Mouse (Mus musculus): ENCODE data around the gene Wdr64. TPM values are rescaled to one million over a fixed set of nuclear protein-coding genes. Genes with fewer than 3 reads are reported as not detected.

The Wdr64 gene
- polyA plus RNA-seq, 1 experiment from 2014 or later: not detected

GRCm38 (mm10) chr1:175707599-175707998, 9.2 kb downstream of the Wdr64 start:
- Histone ChIP-seq H3K9ac (replicated peaks; ENCODE audit: low read depth, low read length) (no peak overlapping the region), H3K27ac (ENCODE audit: low read length) (no peak overlapping the region), H3K4me2 (ENCODE audit: low read length) (no peak overlapping the region), H3K27me3 (replicated peaks; ENCODE audit: control insufficient read depth, insufficient read depth, low read length) (no peaks in the 10 kb centered on the region), H3K4me3 (replicated peaks; ENCODE audit: low read length) (no peak overlapping the region), H3K4me1 (replicated peaks; ENCODE audit: control insufficient read depth, insufficient read depth, low read length) (no peaks in the 10 kb centered on the region), H3K36me3 (ENCODE audit: control insufficient read depth, insufficient read depth) (no peaks in the 10 kb centered on the region), H3K9me3 (ENCODE audit: control insufficient read depth, low read length) (no peaks in the 10 kb centered on the region)
- WGBS: 77% methylated on average over 5 of the region's 5 CpGs
- ATAC-seq: no peak

- no peak overlapping the region for H3K4me3 ChIP-seq (replicated peaks; ENCODE audit: low read length)
- no peak overlapping the region for H3K4me2 ChIP-seq (ENCODE audit: low read length)
- H3K9me3 ChIP-seq (ENCODE audit: control insufficient read depth, low read length): no peaks in the 10 kb centered on the region
- H3K27ac ChIP-seq (ENCODE audit: low read length): no peak overlapping the region
- no peaks in the 10 kb centered on the region for H3K36me3 ChIP-seq (ENCODE audit: control insufficient read depth, insufficient read depth)
- no peaks in the 10 kb centered on the region for H3K27me3 ChIP-seq (replicated peaks; ENCODE audit: control insufficient read depth, insufficient read depth, low read length)
- ATAC-seq: no peak
- H3K4me1 ChIP-seq (replicated peaks; ENCODE audit: control insufficient read depth, insufficient read depth, low read length): no peaks in the 10 kb centered on the region
- no peak overlapping the region for H3K9ac ChIP-seq (replicated peaks; ENCODE audit: low read depth, low read length)
Observed at GRCm38 (mm10) chr1:175708013-175708412, 9.6 kb downstream of the Wdr64 start.

- no peak overlapping the region for H3K4me2 ChIP-seq (ENCODE audit: low read length)
- WGBS: 74% methylated on average over 11 of the region's 11 CpGs
- no peak overlapping the region for H3K9ac ChIP-seq (replicated peaks; ENCODE audit: low read depth, low read length)
- H3K36me3 ChIP-seq (ENCODE audit: control insufficient read depth, insufficient read depth): no peaks in the 10 kb centered on the region
- ATAC-seq: no peak
- H3K9me3 ChIP-seq (ENCODE audit: control insufficient read depth, low read length): no peaks in the 10 kb centered on the region
- no peaks in the 10 kb centered on the region for H3K27me3 ChIP-seq (replicated peaks; ENCODE audit: control insufficient read depth, insufficient read depth, low read length)
- no peaks in the 10 kb centered on the region for H3K4me1 ChIP-seq (replicated peaks; ENCODE audit: control insufficient read depth, insufficient read depth, low read length)
- no peak overlapping the region for H3K27ac ChIP-seq (ENCODE audit: low read length)
- no peak overlapping the region for H3K4me3 ChIP-seq (replicated peaks; ENCODE audit: low read length)
Observed at GRCm38 (mm10) chr1:175712338-175712909, 14.0 kb downstream of the Wdr64 start.

- ATAC-seq: no peak
- 92% methylated on average over 9 of the region's 9 CpGs for WGBS
- Histone ChIP-seq H3K9me3 (ENCODE audit: control insufficient read depth, low read length) (no peaks in the 10 kb centered on the region), H3K36me3 (ENCODE audit: control insufficient read depth, insufficient read depth) (no peaks in the 10 kb centered on the region), H3K4me3 (replicated peaks; ENCODE audit: low read length) (no peak overlapping the region), H3K27ac (ENCODE audit: low read length) (no peak overlapping the region), H3K27me3 (replicated peaks; ENCODE audit: control insufficient read depth, insufficient read depth, low read length) (no peaks in the 10 kb centered on the region), H3K9ac (replicated peaks; ENCODE audit: low read depth, low read length) (no peak overlapping the region), H3K4me1 (replicated peaks; ENCODE audit: control insufficient read depth, insufficient read depth, low read length) (no peaks in the 10 kb centered on the region), H3K4me2 (ENCODE audit: low read length) (no peak overlapping the region)
Observed at GRCm38 (mm10) chr1:175716832-175717231, 18.4 kb downstream of the Wdr64 start.

- no peak overlapping the region for H3K9ac ChIP-seq (replicated peaks; ENCODE audit: low read depth, low read length)
- H3K4me1 ChIP-seq (replicated peaks; ENCODE audit: control insufficient read depth, insufficient read depth, low read length): no peaks in the 10 kb centered on the region
- no peak overlapping the region for H3K4me2 ChIP-seq (ENCODE audit: low read length)
- no peaks in the 10 kb centered on the region for H3K27me3 ChIP-seq (replicated peaks; ENCODE audit: control insufficient read depth, insufficient read depth, low read length)
- WGBS: 46% methylated on average over 7 of the region's 7 CpGs
- no peak overlapping the region for H3K4me3 ChIP-seq (replicated peaks; ENCODE audit: low read length)
- H3K36me3 ChIP-seq (ENCODE audit: control insufficient read depth, insufficient read depth): no peaks in the 10 kb centered on the region
- no peaks in the 10 kb centered on the region for H3K9me3 ChIP-seq (ENCODE audit: control insufficient read depth, low read length)
- H3K27ac ChIP-seq (ENCODE audit: low read length): no peak overlapping the region
- ATAC-seq: no peak
Observed at GRCm38 (mm10) chr1:175725771-175726170, 27.4 kb downstream of the Wdr64 start.

- Histone ChIP-seq H3K36me3 (ENCODE audit: control insufficient read depth, insufficient read depth) (no peaks in the 10 kb centered on the region), H3K4me3 (replicated peaks; ENCODE audit: low read length) (no peak overlapping the region), H3K4me1 (replicated peaks; ENCODE audit: control insufficient read depth, insufficient read depth, low read length) (0 out of 2 replicates have a peak, but pooled peaks cover 2% of the 10 kb centered on the region), H3K9me3 (ENCODE audit: control insufficient read depth, low read length) (no peaks in the 10 kb centered on the region), H3K27ac (ENCODE audit: low read length) (no peak overlapping the region), H3K27me3 (replicated peaks; ENCODE audit: control insufficient read depth, insufficient read depth, low read length) (no peaks in the 10 kb centered on the region), H3K9ac (replicated peaks; ENCODE audit: low read depth, low read length) (no peak overlapping the region), H3K4me2 (ENCODE audit: low read length) (no peak overlapping the region)
- WGBS: 70% methylated on average over 10 of the region's 10 CpGs
- peak; percentile 72 for ATAC-seq
Observed at GRCm38 (mm10) chr1:175754576-175755364, 56.4 kb downstream of the Wdr64 start.

- Histone ChIP-seq H3K27ac (ENCODE audit: low read length) (no peak overlapping the region), H3K9ac (replicated peaks; ENCODE audit: low read depth, low read length) (no peak overlapping the region), H3K36me3 (ENCODE audit: control insufficient read depth, insufficient read depth) (no peaks in the 10 kb centered on the region), H3K4me3 (replicated peaks; ENCODE audit: low read length) (no peak overlapping the region), H3K4me2 (ENCODE audit: low read length) (no peak overlapping the region), H3K4me1 (replicated peaks; ENCODE audit: control insufficient read depth, insufficient read depth, low read length) (no peaks in the 10 kb centered on the region), H3K9me3 (ENCODE audit: control insufficient read depth, low read length) (no peaks in the 10 kb centered on the region), H3K27me3 (replicated peaks; ENCODE audit: control insufficient read depth, insufficient read depth, low read length) (no peaks in the 10 kb centered on the region)
- no peak for ATAC-seq
- 86% methylated on average over 2 of the region's 2 CpGs for WGBS
Observed at GRCm38 (mm10) chr1:175794668-175795067, 96.3 kb downstream of the Wdr64 start.

- WGBS: 78% methylated on average over 5 of the region's 5 CpGs
- no peak overlapping the region for H3K4me2 ChIP-seq (ENCODE audit: low read length)
- H3K36me3 ChIP-seq (ENCODE audit: control insufficient read depth, insufficient read depth): no peaks in the 10 kb centered on the region
- no peaks in the 10 kb centered on the region for H3K9me3 ChIP-seq (ENCODE audit: control insufficient read depth, low read length)
- H3K27ac ChIP-seq (ENCODE audit: low read length): no peak overlapping the region
- ATAC-seq: no peak
- no peaks in the 10 kb centered on the region for H3K4me1 ChIP-seq (replicated peaks; ENCODE audit: control insufficient read depth, insufficient read depth, low read length)
- H3K4me3 ChIP-seq (replicated peaks; ENCODE audit: low read length): no peak overlapping the region
- H3K27me3 ChIP-seq (replicated peaks; ENCODE audit: control insufficient read depth, insufficient read depth, low read length): no peaks in the 10 kb centered on the region
- H3K9ac ChIP-seq (replicated peaks; ENCODE audit: low read depth, low read length): no peak overlapping the region
Observed at GRCm38 (mm10) chr1:175808356-175808755, 110.0 kb downstream of the Wdr64 start.

- WGBS: 17% methylated on average over 1 of the region's 1 CpGs
- Histone ChIP-seq H3K4me3 (replicated peaks; ENCODE audit: low read length) (no peak overlapping the region), H3K4me1 (replicated peaks; ENCODE audit: control insufficient read depth, insufficient read depth, low read length) (no peaks in the 10 kb centered on the region), H3K36me3 (ENCODE audit: control insufficient read depth, insufficient read depth) (no peaks in the 10 kb centered on the region), H3K27me3 (replicated peaks; ENCODE audit: control insufficient read depth, insufficient read depth, low read length) (no peaks in the 10 kb centered on the region), H3K9me3 (ENCODE audit: control insufficient read depth, low read length) (no peaks in the 10 kb centered on the region), H3K27ac (ENCODE audit: low read length) (no peak overlapping the region), H3K9ac (replicated peaks; ENCODE audit: low read depth, low read length) (no peak overlapping the region), H3K4me2 (ENCODE audit: low read length) (no peak overlapping the region)
- ATAC-seq: no peak
Observed at GRCm38 (mm10) chr1:175811625-175812024, 113.2 kb downstream of the Wdr64 start.

Data from forebrain, embryonic 16.5 days (tissue).